Mouse (Mus musculus): ENCODE results near the gene Rce1.

DNA sequence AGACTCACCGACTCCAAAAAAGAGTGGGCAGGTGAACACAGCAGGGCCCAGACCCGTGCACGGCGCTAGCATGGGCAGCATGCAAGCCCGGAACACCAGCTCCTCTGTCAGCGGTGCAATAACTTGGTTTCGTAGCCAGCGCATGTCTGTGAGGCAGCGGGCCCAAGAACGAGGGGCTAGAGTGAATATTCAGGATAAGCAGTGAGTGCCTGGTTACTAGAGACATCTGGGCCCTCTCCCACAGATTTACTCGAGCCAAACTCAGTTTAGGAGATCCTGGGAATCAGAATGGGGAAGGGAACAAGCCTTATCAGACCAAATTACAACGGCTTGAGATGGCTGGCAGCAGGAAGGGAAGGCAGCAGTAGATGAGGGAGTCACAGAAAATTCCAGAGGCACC, 1.4 kb downstream of the Rce1 start:
- no peak for TF ChIP-seq CHD2 (IDR thresholded peaks at IDR 0.05; ENCODE audit: low read length)
- no peak for TF ChIP-seq IRF4 (IDR thresholded peaks at IDR 0.05; ENCODE audit: low read depth, low read length)
- no peak for TF ChIP-seq MAZ (IDR thresholded peaks at IDR 0.05; ENCODE audit: low read depth, low read length)
- no peak for TF ChIP-seq POLR2A (IDR thresholded peaks at IDR 0.05; ENCODE audit: low read depth, low read length)
- no peak for TF ChIP-seq EP300 (IDR thresholded peaks at IDR 0.05; ENCODE audit: low read length)
- TF ChIP-seq MAFK (IDR thresholded peaks at IDR 0.05; ENCODE audit: insufficient replicate concordance, low read length), result no peak
- no peak for TF ChIP-seq CTCF (conservative IDR thresholded peaks at IDR 0.05 in 1 of 2, IDR thresholded peaks at IDR 0.05 in 1 of 2; ENCODE audit: low read depth in 2 of 2, low read length in 2 of 2)
